Mouse (Mus musculus): ENCODE data around the gene Alg9.
A peak's percentile ranks its signal among the peaks of the same experiment; 100 is the strongest.
"Not testable (repeated sequence)": the region's sequence is repeated elsewhere in the genome, so short reads cannot be mapped to it uniquely, and the experiment has no call there.

Alg9 gene

DNA sequence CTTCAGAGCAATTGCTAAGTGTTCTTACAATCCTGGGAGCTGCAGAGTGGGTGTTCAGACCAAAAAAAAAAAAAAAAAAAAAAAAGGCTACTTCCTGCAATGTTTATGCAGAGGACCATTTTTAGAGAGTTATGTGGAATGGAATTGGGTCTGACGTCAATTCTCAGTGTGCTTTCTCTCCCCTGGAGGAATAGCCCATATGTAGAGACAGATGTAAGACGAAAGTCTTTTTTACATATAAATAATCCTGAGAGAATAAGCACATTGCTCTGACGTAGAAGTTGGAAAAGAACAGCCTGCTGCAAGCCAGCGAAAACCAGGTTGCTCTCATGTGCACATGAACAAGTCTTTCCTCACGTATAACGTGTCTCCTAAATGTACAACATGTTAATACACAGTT, 44.9 kb downstream of the Alg9 start:
- DNase-seq: no peak

GRCm38 (mm10) chr9:50821651-50822050, 46.8 kb downstream of the Alg9 start:
- DNase-seq: no peak

DNA sequence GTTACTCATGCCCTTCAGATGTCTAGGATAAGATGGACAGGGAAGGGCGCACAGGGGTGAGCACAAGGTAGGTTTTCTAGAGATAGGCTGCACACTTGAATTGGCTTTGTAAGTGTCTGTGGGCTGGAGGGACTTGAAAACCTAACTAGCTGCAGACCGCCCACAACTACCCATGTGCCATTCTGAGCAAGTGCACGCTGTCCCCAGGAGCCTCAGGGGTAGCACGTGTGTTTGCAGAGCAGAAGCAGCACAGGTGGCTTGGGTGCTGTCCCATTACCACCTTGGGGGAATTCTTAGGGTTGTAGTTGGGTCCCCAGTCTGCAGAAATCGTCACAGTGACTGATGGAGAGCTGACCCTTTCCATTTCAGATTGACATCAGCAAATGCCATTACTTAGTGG, 47.4 kb downstream of the Alg9 start:
- DNase-seq: no peak

DNA sequence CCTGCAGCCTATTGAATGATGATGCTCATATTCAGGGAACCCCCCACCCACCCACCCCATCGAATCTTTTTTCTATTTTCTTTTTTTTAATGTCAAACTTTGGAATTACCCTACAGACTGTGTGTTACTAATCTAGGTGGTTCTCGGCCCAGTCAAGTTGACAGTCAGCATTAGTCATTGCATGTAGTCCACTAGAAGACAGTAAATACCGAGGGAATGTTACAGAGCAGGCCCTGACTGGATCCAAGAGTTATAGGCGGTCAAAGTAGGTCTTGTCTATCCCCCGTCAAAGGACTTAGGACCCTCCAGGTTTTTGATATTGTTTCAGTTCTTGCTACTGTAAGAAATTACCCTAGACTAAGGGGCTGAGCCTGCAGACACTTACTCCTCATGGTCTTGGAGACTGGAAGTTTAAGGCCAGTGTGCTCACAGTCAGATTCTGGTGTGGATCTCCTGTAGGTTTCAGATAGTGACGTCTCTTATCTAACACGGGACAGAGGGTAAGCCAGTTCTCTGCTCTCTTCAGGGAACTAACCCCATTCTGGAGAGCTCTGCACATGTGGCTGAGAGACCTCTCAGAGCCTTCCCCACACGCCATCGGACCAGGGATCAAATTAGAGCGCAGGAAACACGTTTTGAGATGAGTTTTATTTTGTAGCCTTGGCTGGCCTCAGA, 49.1 kb downstream of the Alg9 start:
- DNase-seq: no peak

GRCm38 (mm10) chr9:50831514-50831913, 56.7 kb downstream of the Alg9 start:
- no peak for DNase-seq

DNA sequence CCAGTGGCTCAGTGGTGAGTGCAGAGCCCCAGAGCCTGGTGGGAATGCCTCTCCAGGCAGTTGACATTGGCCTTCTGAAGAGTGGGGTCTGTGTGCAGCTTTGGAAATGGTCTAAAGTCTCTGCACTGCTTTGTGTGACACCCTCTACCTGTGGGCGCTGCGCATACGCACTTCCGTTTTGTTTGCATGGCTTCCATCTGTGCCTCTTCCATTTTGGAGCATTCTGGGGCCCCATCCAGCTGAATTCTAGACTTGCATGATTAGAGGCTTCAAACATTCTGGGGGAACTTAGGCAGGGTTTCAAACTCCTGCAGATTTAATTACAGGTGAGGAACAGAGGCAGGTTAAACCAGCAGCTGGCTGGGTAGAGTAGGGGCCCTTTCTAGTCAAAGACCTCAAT, 57.3 kb downstream of the Alg9 start:
- DNase-seq: no peak

- not testable (repeated sequence) for DNase-seq
These were observed 57.8 kb downstream of the Alg9 start for GRCm38 (mm10) chr9:50832582-50832981.

DNA sequence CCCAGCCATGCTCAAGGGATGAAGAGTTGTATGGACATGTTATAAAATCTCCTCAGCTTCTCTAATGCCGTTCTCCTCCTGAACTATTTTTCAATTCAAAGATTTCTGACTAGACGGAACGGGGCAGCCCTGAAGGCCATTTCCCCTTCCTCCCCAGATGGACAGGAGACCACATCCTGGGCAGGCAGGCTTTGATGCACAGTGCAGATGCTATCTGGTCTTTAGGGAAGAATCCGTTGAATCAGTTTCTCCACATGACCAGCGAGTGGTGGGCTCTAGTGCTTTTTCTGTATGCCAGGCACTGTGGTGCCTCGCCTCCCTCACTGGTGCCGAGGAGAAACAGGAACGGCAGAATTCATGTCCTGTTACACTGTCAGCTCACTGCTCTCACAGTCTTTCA, 59.0 kb downstream of the Alg9 start:
- DNase-seq: no peak

GRCm38 (mm10) chr9:50835068-50835705, 60.4 kb downstream of the Alg9 start:
- DNase-seq: no peak

DNA sequence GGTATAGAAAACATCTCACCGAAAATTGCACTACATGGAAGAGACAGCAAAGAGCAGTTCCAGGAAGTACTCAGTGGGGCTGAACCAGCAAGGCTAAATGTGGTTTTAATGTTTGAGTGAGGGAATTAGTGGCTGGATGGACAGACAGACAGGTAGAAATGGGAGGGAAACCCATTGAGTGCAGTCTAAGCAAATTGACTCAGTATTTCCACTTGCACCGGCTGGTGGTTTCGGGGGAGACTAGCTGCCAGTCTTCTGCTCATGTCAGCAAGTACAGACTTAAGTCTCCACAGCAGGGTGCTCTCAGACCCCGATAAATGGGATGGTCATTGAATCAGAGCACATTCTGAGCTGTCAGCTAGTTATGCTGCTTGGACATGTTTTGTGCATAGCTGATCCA, 61.3 kb downstream of the Alg9 start:
- DNase-seq: no peak

DNA sequence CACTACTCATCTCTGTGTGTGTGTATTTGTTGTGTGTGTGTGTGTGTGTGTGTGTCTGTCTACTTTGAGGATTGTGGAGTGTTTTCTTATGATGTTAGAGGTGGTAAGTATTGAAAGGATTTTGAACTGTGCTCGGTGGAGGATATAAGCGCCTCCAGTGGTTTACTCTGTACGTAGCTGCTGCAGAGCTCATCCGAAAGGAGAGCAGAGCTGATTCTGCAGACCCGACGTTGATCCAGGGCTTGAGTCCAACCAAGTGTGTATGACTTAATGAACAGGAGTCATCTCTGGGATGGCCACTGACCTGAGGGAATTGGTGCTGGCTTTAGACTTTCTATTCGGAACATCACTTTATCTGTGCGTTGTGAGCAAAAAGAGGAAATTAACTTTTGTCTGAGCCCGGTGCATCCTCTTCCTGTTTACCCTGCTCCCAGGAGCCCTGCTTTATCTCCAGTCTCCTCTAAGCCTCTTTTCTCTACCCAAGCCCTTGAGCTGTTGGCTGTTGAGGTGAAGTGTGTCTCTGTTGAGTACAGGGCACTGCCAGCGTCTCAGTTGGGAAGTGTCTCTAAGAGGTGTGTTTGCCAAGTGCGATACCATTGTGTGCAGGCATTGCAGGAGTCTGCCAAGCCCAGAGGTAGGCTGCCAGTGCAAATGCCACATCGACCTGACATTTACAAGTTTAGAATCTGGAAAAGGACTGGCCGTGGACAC, 66.4 kb downstream of the Alg9 start:
- peak; percentile 48 to 55 for DNase-seq

- no peak for DNase-seq
These were observed 70.3 kb downstream of the Alg9 start, which contains the start of gene Ppp2r1b for GRCm38 (mm10) chr9:50845081-50845480. Ppp2r1b (plus strand) TSS chr9:50845301.

GRCm38 (mm10) chr9:50845547-50845946, 70.7 kb downstream of the Alg9 start:
- no peak for DNase-seq

DNA sequence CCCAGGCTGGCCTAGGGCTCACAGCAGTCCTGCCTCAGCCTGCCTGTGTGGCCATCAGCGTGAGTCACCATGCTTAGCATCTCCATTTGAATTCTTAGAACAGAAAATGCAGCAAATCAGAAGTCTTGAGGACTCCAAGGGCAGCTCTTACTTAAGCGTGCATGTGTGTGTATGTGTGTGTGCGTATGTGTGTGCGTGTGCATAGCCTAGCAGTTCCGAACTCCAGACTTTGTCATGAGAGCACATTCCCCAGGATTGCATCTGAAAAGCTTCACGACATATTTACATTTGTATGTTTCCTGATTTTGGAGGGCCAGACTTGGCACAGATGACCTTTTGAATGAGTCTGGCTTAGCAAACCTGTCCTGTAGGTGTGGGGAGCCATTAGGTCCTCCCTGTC, 72.3 kb downstream of the Alg9 start:
- no peak for DNase-seq

DNA sequence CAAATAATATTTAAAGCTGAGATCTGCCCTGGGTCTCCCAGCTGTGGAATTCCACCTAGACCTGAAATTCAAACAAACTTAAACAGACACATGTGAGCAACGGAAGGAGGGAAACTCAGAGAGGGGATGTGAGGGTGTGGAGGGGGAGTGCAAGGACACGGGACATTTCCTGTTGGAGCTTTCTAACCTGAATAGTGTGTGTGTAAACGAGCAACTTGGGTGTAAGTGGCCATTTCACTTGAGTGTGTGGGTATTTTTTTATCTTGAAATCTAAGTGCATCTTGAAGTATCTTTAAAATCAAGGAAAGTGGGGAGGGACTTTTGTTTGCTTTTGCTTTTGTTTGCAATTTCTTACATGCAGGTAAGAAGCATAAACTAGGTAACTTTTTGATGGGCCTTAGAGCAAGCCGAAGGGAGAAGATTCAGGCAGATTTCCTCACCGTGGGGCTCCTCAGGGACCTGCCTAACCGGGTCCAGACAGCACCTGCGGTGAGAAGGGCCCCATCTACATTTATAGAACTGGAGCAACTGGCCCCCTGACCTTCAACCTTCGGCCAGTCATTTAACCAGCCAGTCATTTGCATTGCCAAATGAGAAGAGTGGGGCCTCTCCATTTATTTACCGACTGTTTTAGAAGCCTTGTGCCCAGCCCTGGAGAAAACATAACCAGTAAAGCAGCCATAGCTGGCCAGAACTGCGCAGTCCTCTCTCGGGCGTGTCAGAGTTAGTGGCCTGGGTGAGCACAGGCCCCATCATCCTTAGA, 73.0 kb downstream of the Alg9 start:
- no peak for DNase-seq

- no peak for DNase-seq
These were observed 74.0 kb downstream of the Alg9 start for GRCm38 (mm10) chr9:50848821-50849220.

- peak; percentile 90 to 98 for DNase-seq
These were observed 74.4 kb downstream of the Alg9 start for GRCm38 (mm10) chr9:50849249-50849648.

DNA sequence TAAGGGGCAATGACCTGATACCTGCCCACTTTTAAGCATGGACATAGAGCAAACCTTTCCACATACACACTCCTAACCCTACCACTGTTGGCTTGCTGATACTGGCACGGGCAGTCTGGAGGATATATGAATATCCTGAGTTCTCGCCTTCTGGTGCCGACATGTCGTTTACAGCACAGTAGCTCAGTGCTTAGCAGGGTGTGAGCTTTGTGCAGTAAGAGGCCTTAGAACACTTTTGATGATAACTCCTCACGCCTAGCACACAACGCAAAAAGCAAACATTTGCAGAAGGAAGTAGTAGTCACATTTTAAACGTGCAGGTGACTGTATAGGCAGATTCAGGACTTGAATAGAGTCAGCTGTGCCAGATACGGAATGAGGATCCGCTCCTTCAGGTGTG, 74.9 kb downstream of the Alg9 start:
- DNase-seq: no peak

DNA sequence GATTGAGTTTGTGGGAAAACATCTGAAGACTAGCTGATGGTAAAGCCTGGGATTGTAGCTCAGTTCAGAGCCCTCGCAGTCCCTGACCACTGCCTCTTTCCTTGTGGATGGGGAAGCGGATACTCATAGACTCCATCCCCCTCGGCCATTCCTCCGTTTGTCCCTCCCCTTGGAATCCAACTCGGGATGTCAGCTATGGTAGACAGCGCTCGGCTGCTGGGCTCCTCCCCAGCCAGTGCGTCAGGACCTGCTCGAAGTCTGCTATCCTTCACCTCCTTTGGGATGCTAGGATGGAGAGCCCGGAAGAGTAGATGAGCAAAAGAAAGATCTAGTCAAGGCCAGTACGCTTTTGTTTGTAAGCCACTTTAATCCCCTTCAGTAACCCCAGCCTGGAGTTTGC, 75.5 kb downstream of the Alg9 start:
- no peak for DNase-seq

- DNase-seq: no peak
These were observed 75.9 kb downstream of the Alg9 start for GRCm38 (mm10) chr9:50850713-50851112.

- DNase-seq: no peak
These were observed 78.0 kb downstream of the Alg9 start for GRCm38 (mm10) chr9:50852634-50853349.

GRCm38 (mm10) chr9:50854376-50854775, 79.6 kb downstream of the Alg9 start:
- no peak for DNase-seq
